Mouse (Mus musculus) MEL-GATA-1-ER (cell line): Measurements from ENCODE around the gene Ppfia2.

Source experiments
- DNase-seq: peaks from one replicate; pipeline ENCODE4 v3.0.0-alpha.2; 2012; ENCODE audit warnings: low read depth; ENCODE audit errors: extremely low read depth

The Ppfia2 gene

GRCm38 (mm10) chr10:106469855-106470532, at the start of gene Ppfia2:
Gene Ppfia2, plus strand, starts transcription at chr10:106470339.
- DNase-seq: no peak

DNA sequence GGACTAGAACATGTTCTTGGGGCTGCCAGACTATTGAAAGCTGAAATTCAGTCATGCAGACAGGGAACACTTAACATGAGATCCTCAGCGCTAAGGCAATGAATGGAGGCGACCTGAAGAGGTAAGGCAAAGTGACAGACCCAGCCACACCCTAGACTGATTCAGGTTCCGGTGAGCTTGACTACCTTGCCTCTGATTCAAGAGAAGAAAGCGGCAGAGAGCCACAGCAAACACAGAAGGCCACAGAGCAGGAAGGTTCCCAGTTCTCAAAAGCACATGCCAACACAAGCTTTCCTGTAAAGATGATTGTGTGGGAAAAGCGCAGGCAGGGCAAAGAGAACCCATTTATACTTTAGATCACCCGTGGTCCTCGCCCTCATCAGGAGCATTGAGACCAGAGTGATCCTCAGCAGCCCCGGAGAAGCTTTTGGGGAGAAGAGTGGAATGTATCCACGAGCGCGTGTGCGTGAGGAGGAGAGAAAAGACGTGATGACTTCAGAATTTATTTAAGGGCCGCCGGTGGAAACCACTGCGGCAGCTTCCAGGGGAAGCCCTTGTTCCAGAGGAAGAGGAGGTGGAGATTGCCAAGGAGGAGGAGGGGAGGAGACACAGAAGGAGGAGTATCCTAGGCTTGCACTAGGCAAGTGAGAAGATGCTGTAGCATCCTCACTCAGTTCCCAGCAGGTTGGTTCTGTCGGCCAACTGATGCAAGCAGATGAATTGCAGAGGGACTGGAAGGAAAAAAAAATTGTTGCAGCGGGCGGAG, 1.0 kb upstream of the Ppfia2 start:
- no peak for DNase-seq

- no peak for DNase-seq
Measured at GRCm38 (mm10) chr10:106470533-106471205, 530 bp downstream of the Ppfia2 start.

- DNase-seq: no peak
Measured at GRCm38 (mm10) chr10:106509281-106510165, 39.4 kb downstream of the Ppfia2 start.

GRCm38 (mm10) chr10:106566036-106566435, 95.9 kb downstream of the Ppfia2 start:
- peak; percentile 23 for DNase-seq

GRCm38 (mm10) chr10:106585026-106585425, 114.9 kb downstream of the Ppfia2 start:
- DNase-seq: peak; percentile 56

GRCm38 (mm10) chr10:106585476-106586080, 115.4 kb downstream of the Ppfia2 start:
- peak; percentile 53 for DNase-seq

DNA sequence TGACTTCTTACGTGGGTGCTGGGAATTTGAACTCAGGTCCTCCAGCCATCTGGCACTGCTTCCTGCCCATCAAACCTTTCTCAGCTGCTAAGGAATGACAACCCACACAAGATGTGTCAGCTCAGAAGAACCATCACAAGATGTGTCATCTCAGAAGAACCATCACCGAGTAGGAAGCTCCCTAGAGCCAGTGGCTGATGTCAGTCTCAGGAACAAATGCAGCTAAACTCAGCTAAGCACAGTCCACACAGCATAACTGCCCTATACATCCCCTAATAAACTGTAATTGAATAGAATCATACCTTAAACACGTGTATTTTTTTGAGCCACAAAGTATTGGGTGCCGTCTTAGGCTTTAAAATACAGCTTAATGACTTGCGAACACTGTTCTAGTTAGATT, 117.7 kb downstream of the Ppfia2 start:
- no peak for DNase-seq

DNA sequence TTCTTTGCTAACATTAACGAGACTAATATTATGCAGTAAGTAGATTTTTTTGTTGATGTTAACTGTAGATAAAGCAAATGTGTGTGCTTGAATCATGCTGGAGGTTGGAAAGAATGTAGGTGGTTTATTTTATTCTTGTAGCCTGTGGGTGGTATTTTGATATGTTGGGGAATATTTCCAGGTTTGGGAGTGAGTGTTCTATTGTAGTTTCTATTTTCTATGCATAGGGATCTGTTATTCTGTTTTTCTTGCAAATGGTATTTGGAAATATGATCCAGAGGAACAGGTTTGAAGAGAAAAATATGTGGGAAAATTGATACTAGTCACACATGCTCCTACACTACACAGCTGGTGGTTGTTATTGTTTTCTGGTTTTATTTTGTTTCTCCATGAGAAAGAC, 120.8 kb downstream of the Ppfia2 start:
- no peak for DNase-seq

DNA sequence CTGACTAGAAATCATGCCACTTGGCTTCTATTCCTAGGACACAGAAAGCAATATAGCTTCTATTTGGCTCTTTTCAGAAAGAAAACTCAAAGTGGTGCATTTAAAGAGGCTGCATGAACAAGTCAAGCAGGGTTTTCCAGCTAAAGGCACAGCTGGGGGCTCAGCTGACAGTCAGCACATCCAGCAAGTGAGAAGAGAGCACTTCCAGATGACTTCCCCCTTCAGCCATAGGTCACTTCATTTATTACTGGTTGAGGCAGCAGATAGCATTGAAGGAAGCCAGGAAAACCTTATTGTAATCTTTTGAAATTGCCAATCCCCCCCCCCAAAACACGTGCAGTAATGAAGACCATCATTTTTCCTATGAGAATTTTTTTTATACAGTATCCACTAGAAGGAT, 126.8 kb downstream of the Ppfia2 start:
- DNase-seq: no peak

GRCm38 (mm10) chr10:106603319-106603898, 133.3 kb downstream of the Ppfia2 start:
- DNase-seq: no peak

GRCm38 (mm10) chr10:106609177-106609981, 139.2 kb downstream of the Ppfia2 start:
- peak; percentile 13 for DNase-seq

- no peak for DNase-seq
Measured at GRCm38 (mm10) chr10:106610222-106610621, 140.1 kb downstream of the Ppfia2 start.

- DNase-seq: no peak
Measured at GRCm38 (mm10) chr10:106618194-106618593, 148.1 kb downstream of the Ppfia2 start.

DNA sequence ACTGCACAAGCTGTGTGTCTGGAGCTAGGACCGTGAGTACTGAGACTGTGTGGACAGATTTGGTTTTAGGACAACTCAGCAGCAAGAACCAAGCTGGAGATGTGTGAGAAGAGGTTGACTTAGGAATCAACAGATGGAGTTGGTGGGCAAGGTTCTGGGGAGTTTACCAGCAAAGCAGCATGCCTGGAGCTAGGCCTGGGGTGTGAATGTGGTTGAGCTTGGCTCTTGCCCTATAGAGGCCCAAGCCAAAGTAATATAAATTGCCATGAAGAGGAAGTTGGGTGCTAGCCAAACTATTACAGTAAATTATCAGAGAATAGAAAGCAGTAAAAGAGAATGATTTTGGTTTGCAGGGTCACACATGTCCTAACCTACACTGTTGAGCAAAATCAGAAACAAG, 150.8 kb downstream of the Ppfia2 start:
- no peak for DNase-seq

DNA sequence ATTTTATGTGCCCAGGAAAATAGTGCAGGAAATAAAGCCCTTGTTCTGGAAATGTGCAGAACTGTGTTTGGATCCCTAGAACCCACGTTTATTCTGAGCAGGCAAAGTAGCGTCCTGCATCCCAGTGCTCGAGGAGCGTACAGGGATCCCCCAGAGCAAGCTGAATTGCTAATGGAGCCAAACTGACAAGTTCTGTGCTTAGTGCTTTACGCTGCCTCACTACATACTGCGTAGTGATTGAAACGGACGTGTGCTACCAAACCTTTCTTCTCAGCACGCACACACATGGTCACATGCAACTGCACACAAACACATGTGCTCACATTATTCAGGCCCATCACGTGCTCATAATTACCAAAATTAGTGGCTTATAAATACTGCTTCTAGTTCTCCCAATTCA, 153.2 kb downstream of the Ppfia2 start:
- no peak for DNase-seq

DNA sequence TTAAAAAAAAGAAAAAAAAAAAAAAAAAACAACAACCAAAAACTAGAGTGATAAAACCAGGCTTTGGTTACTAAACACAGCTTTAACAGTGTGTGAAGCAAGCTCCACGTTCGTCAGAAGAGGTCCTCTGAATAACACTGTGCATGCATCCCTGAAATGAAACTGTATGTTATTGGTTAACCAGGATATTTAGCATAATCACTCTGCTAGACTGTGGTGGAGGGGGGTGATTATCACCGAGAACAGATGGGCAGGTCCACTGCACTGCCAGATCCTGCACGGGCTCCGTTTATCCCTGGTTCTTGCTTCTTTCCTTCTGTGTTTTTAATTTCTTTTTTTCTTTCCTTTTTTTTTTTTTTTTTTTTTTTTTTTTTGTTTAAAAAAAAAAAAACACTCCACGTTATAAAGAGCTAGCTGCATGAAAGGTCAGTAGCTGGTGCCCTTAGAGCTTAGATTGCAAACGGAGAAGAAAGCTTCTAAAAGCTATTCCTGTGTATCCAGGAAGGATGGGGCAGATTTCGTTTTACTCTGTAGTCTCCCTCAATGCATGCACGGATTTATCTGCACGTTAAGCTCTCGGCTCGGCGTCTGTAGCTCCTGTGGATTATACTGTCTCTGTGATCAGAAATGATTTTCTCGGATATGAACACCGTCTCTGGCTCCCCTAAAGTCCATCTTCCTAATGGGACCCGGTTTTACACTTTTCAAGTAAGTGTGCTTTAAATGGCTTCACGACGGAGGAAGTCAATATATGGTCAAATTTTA, 162.2 kb downstream of the Ppfia2 start:
- no peak for DNase-seq

DNA sequence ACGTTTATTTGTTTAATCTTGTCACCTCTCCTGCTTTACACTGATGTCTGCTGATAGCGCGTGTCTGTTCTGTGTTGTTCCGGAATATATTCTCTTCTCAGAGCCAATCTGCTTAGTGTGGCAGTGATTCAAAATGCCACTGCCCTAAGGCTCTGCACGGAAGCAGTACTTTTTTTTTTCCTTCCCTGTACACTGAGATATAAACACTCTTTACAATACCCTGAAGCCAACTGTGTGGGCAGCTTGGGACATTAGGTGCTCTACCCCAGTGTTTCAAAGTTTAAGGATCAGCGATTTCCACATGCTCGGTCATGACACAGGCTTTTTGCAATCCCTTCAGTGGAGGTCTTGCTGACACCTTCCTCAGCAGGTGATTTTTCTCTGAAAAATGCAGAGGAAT, 163.8 kb downstream of the Ppfia2 start:
- no peak for DNase-seq

GRCm38 (mm10) chr10:106652276-106652675, 182.1 kb downstream of the Ppfia2 start:
- no peak for DNase-seq
